Mouse (Mus musculus) kidney, postnatal 0 days (tissue): ENCODE measurements around the gene Maco1. TPM values are rescaled to one million over a fixed set of nuclear protein-coding genes. Genes with fewer than 3 reads are reported as not detected.

Experiments used
- ATAC-seq: fragments of 200-750 bp; cut with Nextera tagmentation; replicated peaks from 2 replicates; pipeline ENCODE4 v1.8.0; 2017; ENCODE audit warnings: low read depth, moderate number of reproducible peaks, moderate TSS enrichment, moderate library complexity; ENCODE audit not compliant: low FRiP score
- DNase-seq: peaks from one replicate; pipeline ENCODE4 v3.0.0-alpha.2; 2016; ENCODE audit warnings: low spot score
- H3K27ac ChIP-seq: fragments of 300-500 bp; sonication (generic); 2 replicates; pipeline ENCODE4 v1.5.1; 2014; ENCODE audit warnings: mild to moderate bottlenecking
- H3K27me3 ChIP-seq: fragments of 300-500 bp; sonication (generic); 2 replicates; pipeline ENCODE4 v1.6.1; 2014; ENCODE audit warnings: low read length, mixed read lengths; ENCODE audit not compliant: insufficient read depth
- H3K36me3 ChIP-seq: fragments of 300-500 bp; sonication (generic); 2 replicates; pipeline ENCODE4 v1.6.1; 2014; ENCODE audit warnings: low read length, mixed read lengths; ENCODE audit not compliant: insufficient read depth
- H3K4me1 ChIP-seq: fragments of 300-500 bp; sonication (generic); replicated peaks from 2 replicates; pipeline ENCODE4 v1.6.1; 2014; ENCODE audit warnings: antibody characterized with exemption, low read length, mixed read lengths; ENCODE audit not compliant: insufficient read depth
- H3K4me2 ChIP-seq: fragments of 300-500 bp; sonication (generic); 2 replicates; pipeline ENCODE4 v1.6.1; 2014; ENCODE audit warnings: mild to moderate bottlenecking, low read length, moderate library complexity, mixed read lengths
- H3K4me3 ChIP-seq: fragments of 300-500 bp; sonication (generic); replicated peaks from 2 replicates; pipeline ENCODE4 v1.5.1; 2014; ENCODE audit warnings: low read depth, low read length
- H3K9ac ChIP-seq: fragments of 300-500 bp; sonication (generic); 2 replicates; pipeline ENCODE4 v1.6.1; 2014; ENCODE audit warnings: low read depth, low read length
- H3K9me3 ChIP-seq: fragments of 300-500 bp; sonication (generic); replicated peaks from 2 replicates; pipeline ENCODE4 v1.6.1; 2016; ENCODE audit warnings: low read length, inconsistent platforms, mixed read lengths
- CTCF ChIP-seq: IDR thresholded peaks from 2 replicates; pipeline ENCODE4 v1.5.1; 2016; ENCODE audit warnings: antibody characterized with exemption, low read depth, mild to moderate bottlenecking, moderate library complexity
- WGBS: fragments of 180-500 bp; shearing (Covaris S2); extraction: QIAGEN DNeasy Blood & Tissue Kit; methylation state at CpG from one replicate; pipeline ENCODE4 v1.1.7; 2014; 5-methylcytosine and 5-hydroxymethylcytosine counted together
- polyA plus RNA-seq: library from polyadenylated mRNA; unstranded; fragments of >200 nt; fragmentation: Nextera tagmentation; extraction: Ambion mirVana; gene quantifications from 2 replicates; pipeline ENCODE4 v1.2.1, GENCODE M21; 2015

Gene Maco1
- polyA plus RNA-seq, 1 experiment from 2014 or later = 32.4 TPM

DNA sequence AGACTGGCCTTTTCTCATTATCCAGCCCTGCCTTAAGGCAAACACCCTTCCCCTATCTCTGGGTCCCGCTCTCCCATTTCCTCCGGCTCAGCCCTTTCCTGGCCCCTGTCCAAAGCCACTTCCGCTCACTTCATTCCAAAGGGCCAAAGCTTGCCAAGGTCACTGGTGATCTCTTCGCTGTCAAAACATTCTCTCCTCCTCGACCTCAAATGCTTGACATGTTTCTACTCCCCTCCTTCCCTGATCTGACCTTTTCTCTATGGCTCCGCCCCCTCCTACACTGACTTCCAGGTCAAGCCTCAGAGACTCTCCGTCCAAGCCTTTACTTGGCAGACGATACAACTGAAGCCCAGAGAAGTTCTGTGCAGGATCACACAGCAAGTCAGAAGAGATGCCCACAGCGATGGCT lies 92.3 kb downstream of the Maco1 start:
- Histone ChIP-seq H3K27ac (peak overlapping the region; percentile 31; the same call in 1 of the 2 replicates), H3K4me2 (peak overlapping the region; percentile 14; the same call in 1 of the 2 replicates), H3K9ac (no peak overlapping the region), H3K4me3 (no peak overlapping the region), H3K27me3 (no peaks in the 10 kb centered on the region), H3K9me3 (no peaks in the 10 kb centered on the region), H3K4me1 (peaks cover 26% of the 10 kb centered on the region), H3K36me3 (no peaks in the 10 kb centered on the region)
- DNase-seq (peak; percentile 93), ATAC-seq (peak; percentile 37)
- TF ChIP-seq CTCF = no peak
- 14% methylated on average over 9 of the region's 9 CpGs for WGBS

DNA sequence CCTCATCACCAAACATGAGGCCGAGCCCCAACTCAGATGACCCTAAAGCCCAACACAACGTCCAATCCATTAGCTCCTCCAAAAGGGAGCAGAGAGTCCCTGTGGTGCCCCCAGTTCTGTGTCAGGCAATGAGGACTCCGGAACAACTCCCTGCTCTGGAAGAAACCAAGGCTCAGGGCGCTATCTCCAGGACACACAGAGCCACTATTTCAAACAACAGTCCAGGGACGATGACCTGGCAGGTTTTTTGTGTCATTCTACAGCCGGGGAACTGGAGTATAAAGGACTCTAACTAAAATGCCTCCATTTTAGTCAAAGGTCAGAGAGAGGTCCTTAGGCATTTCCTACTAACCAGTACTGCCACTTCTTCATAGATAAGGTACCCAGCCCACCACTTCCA lies 92.9 kb downstream of the Maco1 start:
- H3K4me2 ChIP-seq = peak overlapping the region; percentile 14; the same call in 1 of the 2 replicates
- H3K9ac ChIP-seq = no peak overlapping the region
- H3K9me3 ChIP-seq = no peaks in the 10 kb centered on the region
- H3K4me1 ChIP-seq = peaks cover 22% of the 10 kb centered on the region
- no peaks in the 10 kb centered on the region for H3K27me3 ChIP-seq
- no peak for TF ChIP-seq CTCF
- WGBS = 58% methylated on average over 6 of the region's 6 CpGs
- ATAC-seq = no peak
- no peak overlapping the region for H3K4me3 ChIP-seq
- no peaks in the 10 kb centered on the region for H3K36me3 ChIP-seq
- no peak for DNase-seq
- peak overlapping the region; percentile 31; the same call in 1 of the 2 replicates for H3K27ac ChIP-seq

DNA sequence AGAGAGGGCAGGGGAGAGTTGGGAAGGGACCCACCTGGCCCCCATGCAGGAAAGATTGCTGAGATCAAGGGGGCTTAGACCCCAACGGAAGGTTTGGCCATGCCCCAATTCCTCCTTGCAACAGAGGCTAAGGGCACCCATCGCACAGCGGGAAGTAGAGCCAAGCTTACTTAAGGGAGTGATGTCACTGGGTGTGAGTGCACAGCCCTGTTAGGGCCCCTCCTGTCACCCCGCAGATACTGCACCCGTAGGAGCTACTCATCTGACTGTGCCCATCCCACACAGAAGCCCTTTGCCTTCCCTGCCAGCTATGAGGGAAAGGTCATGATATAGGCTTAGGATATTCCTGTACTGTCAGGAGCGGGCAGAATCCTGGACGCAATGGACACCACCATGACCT lies 93.6 kb downstream of the Maco1 start:
- no peak for TF ChIP-seq CTCF
- no peak overlapping the region for H3K4me3 ChIP-seq
- no peak overlapping the region for H3K9ac ChIP-seq
- no peaks in the 10 kb centered on the region for H3K36me3 ChIP-seq
- peaks cover 24% of the 10 kb centered on the region for H3K4me1 ChIP-seq
- no peak for ATAC-seq
- peak overlapping the region; percentile 31; the same call in 1 of the 2 replicates for H3K27ac ChIP-seq
- WGBS = 86% methylated on average over 7 of the region's 7 CpGs
- no peaks in the 10 kb centered on the region for H3K27me3 ChIP-seq
- H3K4me2 ChIP-seq = no peak overlapping the region
- H3K9me3 ChIP-seq = no peaks in the 10 kb centered on the region
- DNase-seq = no peak

DNA sequence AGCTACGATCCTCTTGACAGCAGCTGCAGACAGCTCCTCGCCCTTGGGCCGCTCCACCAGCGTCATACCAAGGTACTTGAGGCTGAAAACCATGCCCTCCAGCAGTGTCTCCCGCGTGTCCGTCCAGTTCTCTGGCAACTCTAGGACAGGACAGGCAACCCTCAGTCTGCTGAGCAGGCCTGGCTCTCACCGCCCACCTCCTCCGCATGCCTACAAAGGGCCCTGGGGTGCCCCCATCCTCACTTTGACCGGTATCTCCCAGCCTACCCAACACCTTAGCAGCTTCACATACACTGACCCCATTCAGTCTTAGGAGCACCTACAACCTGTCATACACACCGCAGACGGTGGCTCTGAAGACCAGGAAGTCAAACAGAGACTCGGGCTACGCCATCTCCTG lies 94.2 kb downstream of the Maco1 start:
- 95% methylated on average over 14 of the region's 14 CpGs for WGBS

DNA sequence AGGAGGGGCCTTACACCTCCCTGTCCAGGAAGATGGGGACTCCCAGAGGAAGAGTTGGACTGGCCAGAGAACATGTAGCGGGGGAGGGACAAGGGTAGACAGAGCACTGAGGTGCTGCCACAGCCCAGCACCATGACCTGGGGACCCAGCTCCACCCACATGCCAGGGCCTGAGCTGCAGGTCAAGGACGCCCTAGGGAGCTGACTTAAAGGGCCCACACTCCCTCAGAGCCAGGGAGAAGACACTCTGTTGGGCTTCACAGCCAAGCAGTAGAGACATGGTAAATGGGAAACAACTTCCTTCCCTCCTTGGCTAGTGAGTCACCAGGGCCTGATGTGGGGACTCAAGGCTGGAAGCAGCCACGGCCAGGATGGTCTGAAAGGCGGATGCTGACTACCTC lies 94.8 kb downstream of the Maco1 start:
- peaks cover 27% of the 10 kb centered on the region for H3K4me1 ChIP-seq
- WGBS = 67% methylated on average over 4 of the region's 4 CpGs
- H3K9me3 ChIP-seq = no peaks in the 10 kb centered on the region
- no peak for ATAC-seq
- 0 out of 2 replicates have a peak overlapping the region, but pooled peaks have one; percentile 13 for H3K27ac ChIP-seq
- no peak for TF ChIP-seq CTCF
- 0 out of 2 replicates have a peak, but pooled peaks cover under 1% of the 10 kb centered on the region for H3K36me3 ChIP-seq
- DNase-seq = no peak
- no peak overlapping the region for H3K9ac ChIP-seq
- H3K4me2 ChIP-seq = no peak overlapping the region
- H3K27me3 ChIP-seq = no peaks in the 10 kb centered on the region
- no peak overlapping the region for H3K4me3 ChIP-seq

More for the DNA sequence above, 94.2 kb downstream of the Maco1 start:
- Histone ChIP-seq H3K4me3 (no peak overlapping the region), H3K9ac (no peak overlapping the region), H3K4me1 (peaks cover 27% of the 10 kb centered on the region), H3K9me3 (no peaks in the 10 kb centered on the region), H3K27me3 (no peaks in the 10 kb centered on the region), H3K36me3 (no peaks in the 10 kb centered on the region), H3K4me2 (no peak overlapping the region), H3K27ac (no peak overlapping the region)
- DNase-seq = no peak
- TF ChIP-seq CTCF = no peak
- ATAC-seq = no peak

DNA sequence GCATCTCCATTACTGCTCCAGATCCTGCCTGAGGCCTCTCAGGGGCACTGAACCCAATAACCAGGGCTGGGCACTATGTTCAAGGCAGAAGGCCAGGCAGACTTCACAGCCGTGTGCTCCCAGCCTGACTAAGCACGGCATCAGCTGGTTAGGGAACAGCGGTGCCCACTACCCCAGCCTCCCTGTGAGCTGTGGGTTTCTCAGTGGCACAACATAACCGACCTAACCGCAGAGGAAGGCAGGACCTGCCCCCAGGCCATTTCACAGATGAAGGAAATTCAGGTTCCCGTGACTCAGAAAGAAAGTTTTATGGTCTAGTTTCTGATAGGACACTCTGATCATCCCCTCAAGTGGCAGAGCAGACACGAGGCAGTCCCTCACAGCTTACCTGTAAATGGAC lies 96.2 kb downstream of the Maco1 start:
- no peaks in the 10 kb centered on the region for H3K9me3 ChIP-seq
- no peak for DNase-seq
- ATAC-seq = no peak
- no peak overlapping the region for H3K9ac ChIP-seq
- no peak for TF ChIP-seq CTCF
- H3K27ac ChIP-seq = no peak overlapping the region
- no peak overlapping the region for H3K4me2 ChIP-seq
- 49% methylated on average over 7 of the region's 7 CpGs for WGBS
- no peaks in the 10 kb centered on the region for H3K27me3 ChIP-seq
- 0 out of 2 replicates have a peak, but pooled peaks cover 8% of the 10 kb centered on the region for H3K36me3 ChIP-seq
- no peak overlapping the region for H3K4me3 ChIP-seq
- peaks cover 27% of the 10 kb centered on the region for H3K4me1 ChIP-seq

DNA sequence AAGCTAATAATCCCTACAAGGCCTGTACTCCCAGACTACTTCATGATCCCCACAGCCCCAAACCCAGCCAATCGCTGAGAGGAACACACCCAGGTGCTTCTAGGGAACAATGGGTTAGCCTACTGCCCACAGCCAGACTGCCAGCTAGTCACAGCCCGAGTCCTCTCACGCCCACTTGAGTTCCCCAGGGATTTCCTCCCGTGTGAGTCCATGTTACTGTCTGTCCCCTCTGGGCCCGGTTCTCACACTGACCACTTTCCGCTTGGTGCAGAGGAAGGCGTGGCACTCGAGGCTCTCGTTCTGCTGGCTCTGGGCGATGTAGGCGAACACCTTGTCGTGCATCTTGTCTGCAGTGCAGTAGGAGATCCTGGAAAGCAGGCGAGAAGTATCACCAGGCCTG lies 98.2 kb downstream of the Maco1 start:
- Histone ChIP-seq H3K9me3 (no peaks in the 10 kb centered on the region), H3K9ac (no peak overlapping the region), H3K4me1 (peaks cover 23% of the 10 kb centered on the region), H3K4me3 (no peak overlapping the region), H3K27ac (no peak overlapping the region), H3K36me3 (0 out of 2 replicates have a peak, but pooled peaks cover 10% of the 10 kb centered on the region), H3K27me3 (no peaks in the 10 kb centered on the region), H3K4me2 (no peak overlapping the region)
- WGBS = 73% methylated on average over 13 of the region's 13 CpGs
- TF ChIP-seq CTCF = no peak
- DNase-seq (no peak), ATAC-seq (no peak)
